Mouse (Mus musculus): ENCODE data around the gene Alkbh5. TPM values are rescaled to one million over a fixed set of nuclear protein-coding genes. Genes with fewer than 3 reads are reported as not detected.
"Not testable (repeated sequence)": the region's sequence is repeated elsewhere in the genome, so short reads cannot be mapped to it uniquely, and the experiment has no call there.

The Alkbh5 gene
- polyA plus RNA-seq, 1 experiment from 2014 or later: 39.1 TPM

- WGBS: 90% methylated on average over 3 of the region's 3 CpGs
- no peaks in the 10 kb centered on the region for H3K27me3 ChIP-seq (replicated peaks; ENCODE audit: low read depth, poor library complexity, severe bottlenecking)
- H3K4me1 ChIP-seq: no peaks in the 10 kb centered on the region
- no peak overlapping the region for H3K4me3 ChIP-seq
- no peak for DNase-seq (ENCODE audit: low spot score)
- no peaks in the 10 kb centered on the region for H3K9me3 ChIP-seq
- H3K27ac ChIP-seq (replicated peaks): no peak overlapping the region
- H3K36me3 ChIP-seq (replicated peaks): peaks cover 74% of the 10 kb centered on the region
These were observed 21.5 kb downstream of the Alkbh5 start for GRCm38 (mm10) chr11:60557675-60558074.

GRCm38 (mm10) chr11:60559342-60559741 lies 23.2 kb downstream of the Alkbh5 start:
- 27% methylated on average over 3 of the region's 3 CpGs for WGBS
- H3K36me3 ChIP-seq (replicated peaks): peaks cover 58% of the 10 kb centered on the region

GRCm38 (mm10) chr11:60574006-60574405 lies 37.8 kb downstream of the Alkbh5 start:
- WGBS: 77% methylated on average over 12 of the region's 12 CpGs
- not testable (repeated sequence) for H3K27ac ChIP-seq (replicated peaks); H3K36me3 ChIP-seq (replicated peaks); H3K27me3 ChIP-seq (replicated peaks; ENCODE audit: low read depth, poor library complexity, severe bottlenecking); DNase-seq (ENCODE audit: low spot score); H3K9me3 ChIP-seq; H3K4me3 ChIP-seq; H3K4me1 ChIP-seq

More at GRCm38 (mm10) chr11:60559342-60559741, 23.2 kb downstream of the Alkbh5 start:
- Histone ChIP-seq H3K9me3 (no peaks in the 10 kb centered on the region), H3K4me3 (no peak overlapping the region), H3K4me1 (no peaks in the 10 kb centered on the region), H3K27ac (replicated peaks) (no peak overlapping the region), H3K27me3 (replicated peaks; ENCODE audit: low read depth, poor library complexity, severe bottlenecking) (no peaks in the 10 kb centered on the region)
- peak; percentile 70 for DNase-seq (ENCODE audit: low spot score)

Other genes with a start within 250 kb of the Alkbh5 start
- 20.4 and 21.0 TPM in 2 replicates for gene Tom1l2, start 183.5 kb upstream of the Alkbh5 start, polyA plus RNA-seq (2016; fragmentation: Nextera tagmentation; extraction: Ambion mirVana)
- 1.2 and 1.6 TPM in 2 replicates for gene Drc3, start 183.1 kb upstream of the Alkbh5 start, polyA plus RNA-seq (2016; fragmentation: Nextera tagmentation; extraction: Ambion mirVana)
- gene Gid4, start 119.2 kb upstream of the Alkbh5 start, polyA plus RNA-seq (2016; fragmentation: Nextera tagmentation; extraction: Ambion mirVana): 26.9 and 28.5 TPM in 2 replicates
- 61.7 and 63.6 TPM in 2 replicates for gene Atpaf2, start 117.9 kb upstream of the Alkbh5 start, polyA plus RNA-seq (2016; fragmentation: Nextera tagmentation; extraction: Ambion mirVana)
- gene Drg2, start 81.8 kb upstream of the Alkbh5 start, polyA plus RNA-seq (2016; fragmentation: Nextera tagmentation; extraction: Ambion mirVana): 141 and 143 TPM in 2 replicates
- 0.21 and 0.22 TPM in 2 replicates for gene Myo15, start 67.0 kb upstream of the Alkbh5 start, polyA plus RNA-seq (2016; fragmentation: Nextera tagmentation; extraction: Ambion mirVana)
- 125 and 133 TPM in 2 replicates for gene Llgl1, start 163.3 kb downstream of the Alkbh5 start, polyA plus RNA-seq (2016; fragmentation: Nextera tagmentation; extraction: Ambion mirVana)
- 71.9 and 75.5 TPM in 2 replicates for gene Flii, start 190.9 kb downstream of the Alkbh5 start, polyA plus RNA-seq (2016; fragmentation: Nextera tagmentation; extraction: Ambion mirVana)
- gene Mief2, start 192.0 kb downstream of the Alkbh5 start, polyA plus RNA-seq (2016; fragmentation: Nextera tagmentation; extraction: Ambion mirVana): 14.4 and 15.6 TPM in 2 replicates
- 27.3 and 28.1 TPM in 2 replicates for gene Top3a, start 241.0 kb downstream of the Alkbh5 start, polyA plus RNA-seq (2016; fragmentation: Nextera tagmentation; extraction: Ambion mirVana)
- gene Smcr8, start 241.1 kb downstream of the Alkbh5 start, polyA plus RNA-seq (2016; fragmentation: Nextera tagmentation; extraction: Ambion mirVana): 8.8 and 9.0 TPM in 2 replicates

All from embryonic facial prominence, embryonic 10.5 days (tissue).